Mouse (Mus musculus) megakaryocyte-erythroid progenitor cell, adult 5-6 weeks (primary cell): Measurements from ENCODE around the gene Wdtc1. TPM values are rescaled to one million over a fixed set of nuclear protein-coding genes. Genes with fewer than 3 reads are reported as not detected.
A peak's percentile ranks its signal among the peaks of the same experiment; 100 is the strongest.

Experiments used
- ATAC-seq: replicated peaks from 2 replicates; pipeline ENCODE4 v1.8.0; 2016; ENCODE audit warnings: mild to moderate bottlenecking, inconsistent platforms; ENCODE audit not compliant: severe bottlenecking, poor library complexity, low FRiP score, low TSS enrichment
- total RNA-seq, 2 experiments: library from RNA; stranded (forward) in 1 of 2; stranded (reverse) in 1 of 2; fragments of 200-1000, 215-1000 nt in 1 of 2; fragments of >200 nt in 1 of 2; fragmentation: Nextera tagmentation in 1 of 2; gene quantifications; 2 replicates each; pipeline ENCODE4 v1.2.3; 2014 to 2017

The Wdtc1 gene
- 15.3 and 18.6 TPM in 2 replicates for total RNA-seq (2014; fragmentation: Nextera tagmentation)
- total RNA-seq (2017): 7.5 and 8.0 TPM in 2 replicates

DNA sequence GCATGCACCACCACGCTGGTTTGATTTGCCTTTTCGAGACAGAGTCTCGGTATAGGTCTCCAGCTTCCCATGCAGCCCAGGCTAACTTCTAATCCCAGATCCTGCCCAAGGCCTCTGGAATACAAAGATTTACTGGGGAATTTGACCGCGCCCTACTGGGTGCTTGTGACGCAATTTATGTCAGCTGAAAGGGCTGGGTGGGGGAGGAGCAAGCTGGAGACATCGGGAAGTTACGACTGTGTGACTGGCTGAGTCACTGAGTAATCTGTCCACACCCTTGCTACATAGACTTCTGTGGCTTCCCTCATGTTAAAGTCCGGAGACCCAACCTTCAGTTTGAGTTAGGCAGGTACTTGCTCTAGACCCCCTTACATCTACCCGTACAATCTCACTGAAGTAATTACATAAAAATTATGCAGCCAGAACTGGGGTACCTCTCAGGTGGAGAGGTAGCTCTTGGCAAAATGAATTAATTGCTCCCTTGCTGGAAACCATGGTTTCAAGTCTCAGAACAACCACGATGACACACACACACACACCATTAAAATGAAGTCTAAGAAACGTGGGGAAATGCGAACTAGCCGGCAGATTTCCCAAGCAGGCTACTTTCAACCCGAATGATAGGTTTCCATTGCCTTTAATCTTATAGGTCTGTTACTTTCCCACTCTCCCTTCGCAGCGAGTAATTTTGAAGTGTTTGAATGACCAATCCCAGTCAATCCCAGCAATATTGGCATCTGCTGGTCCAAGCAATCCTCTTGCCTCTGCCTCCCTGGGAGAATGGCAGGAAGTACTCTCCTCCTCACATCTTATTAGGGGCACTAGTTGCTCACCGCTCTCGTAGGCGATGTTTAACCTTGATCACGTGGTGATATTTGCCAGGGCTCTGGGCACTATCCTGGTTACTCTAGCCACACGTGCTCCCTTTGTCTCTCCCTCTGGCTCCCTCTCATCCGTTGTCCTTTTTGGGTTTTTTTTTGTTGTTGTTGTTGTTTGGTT is at the start of gene Wdtc1:
Gene Wdtc1, minus strand, starts transcription at position 115 of the 999 bp plus-strand sequence.
- no peak; the same call in 1 of the 2 replicates for ATAC-seq

DNA sequence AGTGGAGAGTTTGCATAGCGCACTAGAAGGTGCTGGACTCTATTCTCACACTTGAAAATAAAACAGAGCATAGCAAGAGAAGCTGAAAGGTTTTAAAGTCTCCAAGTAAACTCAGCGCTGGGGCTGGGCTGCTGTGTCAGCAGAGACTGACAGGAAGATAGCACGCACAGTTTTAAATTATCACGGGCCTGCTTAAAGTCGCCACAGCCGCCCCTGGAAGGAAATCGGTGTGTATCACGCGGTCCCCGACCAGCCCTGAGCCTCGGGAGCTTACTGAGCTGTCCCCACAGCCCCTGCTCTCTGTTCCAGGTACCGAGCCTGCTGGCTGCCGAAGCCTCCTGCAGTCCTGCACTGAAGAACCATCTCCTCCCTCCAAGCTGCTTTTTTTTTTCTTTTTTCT is 48.7 kb upstream of the Wdtc1 start:
- ATAC-seq: peak; percentile 60

DNA sequence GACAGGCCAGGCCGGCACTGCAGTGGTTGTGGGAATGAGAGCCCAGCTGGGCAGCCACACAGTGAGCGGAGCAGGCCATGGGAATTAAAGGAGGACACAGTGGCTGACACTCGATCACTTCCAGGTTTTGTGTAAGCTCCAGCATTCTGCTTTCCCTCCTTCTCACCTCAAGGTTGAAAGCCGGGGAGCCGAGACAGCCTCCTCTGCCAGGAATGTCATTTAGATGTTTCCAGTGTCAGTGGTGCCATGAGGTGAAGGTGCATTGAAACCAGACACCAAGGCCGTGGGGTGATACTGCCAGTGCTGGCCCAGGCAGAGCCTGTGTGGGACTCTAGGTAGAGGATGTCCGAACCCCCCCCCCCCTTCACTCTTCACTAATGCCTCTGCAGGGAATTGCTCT is 46.8 kb upstream of the Wdtc1 start:
- ATAC-seq: no peak

DNA sequence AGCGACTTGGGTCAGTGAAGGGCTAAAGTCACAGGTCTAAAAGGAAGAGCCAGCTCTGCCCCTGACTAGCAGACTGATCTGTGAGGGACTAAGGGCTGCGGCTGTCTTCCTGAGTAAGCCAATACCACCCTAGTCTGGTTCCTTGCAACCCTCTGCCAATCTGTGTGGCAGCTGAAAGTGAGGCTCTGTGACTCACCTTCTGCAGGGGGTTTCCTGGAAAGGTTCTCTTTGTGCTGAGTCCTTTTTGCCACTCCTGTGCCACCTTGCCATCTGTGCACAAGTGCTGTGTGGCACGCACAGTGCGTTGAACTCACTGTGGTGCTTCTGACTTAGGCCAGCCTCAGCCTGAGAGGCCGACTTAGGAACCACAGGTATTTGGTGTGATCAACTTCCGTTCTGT is 46.2 kb upstream of the Wdtc1 start:
- no peak for ATAC-seq

DNA sequence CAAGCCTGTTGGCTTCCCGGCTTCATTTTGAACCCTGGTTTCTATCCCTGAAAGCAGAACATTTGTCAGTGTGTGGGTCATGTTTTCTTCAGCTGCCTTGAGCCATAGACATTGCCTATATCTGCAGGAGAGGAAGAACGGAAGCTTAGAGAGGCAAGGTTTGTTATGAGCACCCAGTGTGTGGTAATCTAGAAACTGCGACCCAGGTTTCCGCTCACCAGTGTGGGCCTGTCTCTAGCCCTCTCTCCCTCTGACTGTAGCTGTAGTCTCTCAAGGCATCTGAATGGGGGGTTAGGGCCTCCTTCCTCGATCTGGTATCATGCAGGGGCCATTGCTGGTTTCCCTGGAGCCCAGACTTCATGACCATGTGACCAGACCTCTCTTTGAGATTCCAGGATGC is 45.3 kb upstream of the Wdtc1 start:
- no peak for ATAC-seq

DNA sequence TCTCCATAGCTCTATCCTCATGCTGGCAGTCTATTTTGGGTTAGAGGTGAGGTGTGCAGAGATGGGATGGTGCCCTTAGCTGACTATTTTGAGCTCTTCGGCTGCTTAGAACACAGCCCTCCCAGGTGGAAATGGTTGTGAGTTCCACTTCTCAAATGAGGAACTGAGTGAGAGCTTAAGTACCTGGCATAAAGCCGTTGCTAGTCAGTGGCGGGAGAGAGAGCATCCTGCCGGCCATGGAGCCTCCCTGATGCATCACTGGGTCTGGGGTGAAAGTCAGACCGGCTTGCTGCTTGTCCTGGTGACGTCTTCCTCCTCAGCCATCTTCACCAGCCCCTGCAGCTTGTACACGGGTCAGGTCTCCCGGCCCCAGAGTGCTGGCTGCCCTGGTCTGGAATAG is 44.7 kb upstream of the Wdtc1 start:
- ATAC-seq: no peak

DNA sequence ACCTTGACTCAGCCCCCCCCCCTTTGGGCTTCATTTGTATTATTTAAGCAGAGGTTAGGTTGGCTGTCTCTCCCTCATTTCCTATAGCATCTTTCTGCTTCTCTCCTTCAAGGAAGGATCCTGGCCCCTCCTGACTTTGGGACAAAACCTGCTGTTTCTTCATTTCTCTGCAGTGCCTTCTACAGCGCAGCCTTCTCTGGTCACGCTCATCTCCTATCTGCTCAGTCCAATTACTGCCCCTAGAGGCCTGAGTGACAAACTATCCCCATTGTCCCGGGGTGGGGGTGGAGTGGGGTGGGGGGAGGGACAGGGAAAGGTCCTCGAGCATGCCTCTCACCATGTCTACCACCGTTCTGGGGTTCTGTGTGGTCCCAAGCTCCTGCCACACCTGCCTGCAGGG is 44.0 kb upstream of the Wdtc1 start:
- ATAC-seq: no peak

DNA sequence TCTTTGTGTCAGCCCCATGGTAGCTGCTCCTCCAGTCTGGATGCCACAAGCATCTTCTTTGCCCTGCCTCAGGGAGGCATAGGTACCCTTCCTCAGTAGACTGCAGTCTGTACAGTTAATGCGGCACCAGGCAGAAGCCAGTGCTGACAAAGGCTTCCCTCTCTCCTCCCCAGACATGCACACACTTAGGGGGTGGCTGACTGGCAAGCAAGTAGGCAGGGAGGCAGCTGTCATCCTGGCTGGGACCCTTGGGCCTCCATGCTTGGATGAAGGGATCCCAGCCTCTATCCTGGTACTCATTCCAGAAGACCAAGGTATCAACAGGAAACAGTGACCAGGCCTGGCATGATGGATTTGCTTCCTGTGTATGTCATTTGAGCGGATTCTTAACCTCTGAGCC is 42.8 kb upstream of the Wdtc1 start:
- ATAC-seq: no peak

DNA sequence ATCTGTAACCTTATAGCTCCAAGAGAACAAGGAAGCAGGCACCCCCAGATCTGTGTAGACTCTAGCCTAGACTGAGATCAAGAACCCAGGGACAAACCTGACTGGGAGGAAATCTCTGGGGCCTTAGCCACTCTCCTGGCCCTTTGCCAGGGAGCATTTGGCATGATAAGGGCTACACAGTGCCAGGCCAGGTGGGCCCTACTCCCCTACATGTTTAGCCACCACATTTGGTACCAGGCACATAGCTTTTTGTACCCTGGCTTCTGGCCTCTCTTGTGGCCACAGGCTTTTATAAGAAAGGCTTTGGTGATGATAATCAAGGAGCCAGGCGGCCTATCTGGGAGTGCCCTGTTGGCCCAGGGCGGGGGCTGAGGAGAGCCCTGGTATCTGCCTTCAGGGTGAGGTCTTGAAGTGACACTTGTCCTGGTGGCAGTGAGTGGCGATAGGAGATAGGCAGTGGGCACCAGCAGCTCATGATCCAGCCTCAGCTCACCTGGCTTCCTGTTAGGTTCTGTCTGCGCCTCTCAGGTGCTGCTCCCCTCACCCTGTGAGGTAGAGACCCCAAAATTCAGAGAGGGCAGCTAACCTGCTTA is 41.8 kb upstream of the Wdtc1 start:
- peak; percentile 89 for ATAC-seq

DNA sequence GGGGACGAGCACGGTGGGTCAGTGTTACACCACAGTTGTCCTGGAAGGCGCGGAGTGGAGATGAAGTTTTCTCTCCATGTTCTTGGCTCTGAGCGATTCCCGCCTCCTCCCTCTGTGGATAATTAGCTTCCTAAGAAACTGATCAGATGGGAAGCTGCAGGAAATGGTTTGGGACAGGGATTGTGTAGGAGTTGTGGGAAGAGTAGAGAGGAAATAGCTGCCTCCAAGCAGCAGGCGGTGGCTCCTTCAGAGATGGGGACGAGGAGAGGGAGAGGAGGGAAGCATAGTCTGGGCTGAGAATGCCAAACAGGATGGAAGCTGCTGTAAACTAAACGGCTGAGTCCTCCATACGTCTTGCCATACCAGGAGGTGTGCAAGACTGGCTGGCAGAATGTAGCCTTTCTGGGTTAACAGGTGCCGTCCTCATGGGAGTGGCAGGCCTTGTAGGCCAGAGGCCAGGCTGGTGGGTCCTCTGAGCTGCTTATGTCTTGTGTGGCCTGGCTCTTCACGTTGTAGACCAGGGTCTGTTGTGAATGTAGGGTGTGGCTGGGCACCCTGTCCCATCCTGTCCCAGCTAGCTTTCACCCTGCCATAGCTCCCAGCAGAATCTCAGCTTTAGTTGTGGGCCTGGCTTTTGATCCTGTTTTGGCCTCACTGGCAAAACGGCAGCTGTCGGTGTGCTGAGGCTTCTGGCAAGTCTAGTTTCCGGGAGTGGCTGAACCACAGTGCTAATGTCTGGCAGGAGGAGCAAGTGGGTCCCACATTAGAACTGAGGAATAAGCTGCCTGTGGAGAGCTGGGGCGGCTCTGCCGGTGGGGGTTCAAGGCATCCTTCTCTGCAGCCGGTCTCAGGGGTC is 38.1 kb upstream of the Wdtc1 start:
- ATAC-seq: no peak

DNA sequence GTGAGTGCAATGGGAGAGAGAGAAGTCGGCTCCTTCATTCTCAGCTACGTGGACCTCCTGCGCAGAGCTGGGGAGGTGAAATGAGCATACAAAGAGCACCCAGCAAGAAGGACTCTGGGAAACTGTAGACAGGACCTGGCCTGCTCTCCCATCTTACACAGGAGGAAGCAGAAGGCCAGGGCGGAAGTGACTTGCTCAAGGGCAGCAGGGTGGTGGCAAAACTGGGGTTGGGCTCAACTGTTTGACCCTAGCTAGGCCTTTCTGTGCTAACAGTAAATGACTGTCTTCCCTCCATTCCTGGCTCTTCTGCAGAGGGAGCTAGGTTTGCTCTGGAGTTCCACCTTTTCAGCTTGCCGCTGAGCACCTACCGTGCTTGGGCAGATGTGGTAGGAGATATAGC is 37.3 kb upstream of the Wdtc1 start:
- ATAC-seq: no peak

DNA sequence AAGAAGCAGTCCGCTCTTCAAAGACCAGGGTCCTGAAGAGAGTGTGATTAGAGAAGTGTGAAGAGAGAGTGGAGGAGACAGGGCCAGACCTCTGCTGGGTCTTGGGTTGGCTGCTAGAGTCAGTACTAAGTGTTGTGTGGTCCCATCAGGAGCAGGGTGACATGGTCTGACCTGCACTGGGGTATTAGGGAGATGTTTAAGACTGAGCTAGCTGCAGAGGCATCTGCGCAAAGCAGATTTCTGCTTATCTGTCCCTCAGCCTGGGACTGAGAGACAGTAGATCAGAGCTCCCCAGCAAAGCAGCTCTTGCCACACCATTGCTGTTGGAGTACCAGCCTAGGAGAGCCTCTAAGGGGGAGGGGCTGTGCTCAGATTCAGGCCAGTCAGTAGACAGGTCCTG is 36.8 kb upstream of the Wdtc1 start:
- ATAC-seq: peak; percentile 92

DNA sequence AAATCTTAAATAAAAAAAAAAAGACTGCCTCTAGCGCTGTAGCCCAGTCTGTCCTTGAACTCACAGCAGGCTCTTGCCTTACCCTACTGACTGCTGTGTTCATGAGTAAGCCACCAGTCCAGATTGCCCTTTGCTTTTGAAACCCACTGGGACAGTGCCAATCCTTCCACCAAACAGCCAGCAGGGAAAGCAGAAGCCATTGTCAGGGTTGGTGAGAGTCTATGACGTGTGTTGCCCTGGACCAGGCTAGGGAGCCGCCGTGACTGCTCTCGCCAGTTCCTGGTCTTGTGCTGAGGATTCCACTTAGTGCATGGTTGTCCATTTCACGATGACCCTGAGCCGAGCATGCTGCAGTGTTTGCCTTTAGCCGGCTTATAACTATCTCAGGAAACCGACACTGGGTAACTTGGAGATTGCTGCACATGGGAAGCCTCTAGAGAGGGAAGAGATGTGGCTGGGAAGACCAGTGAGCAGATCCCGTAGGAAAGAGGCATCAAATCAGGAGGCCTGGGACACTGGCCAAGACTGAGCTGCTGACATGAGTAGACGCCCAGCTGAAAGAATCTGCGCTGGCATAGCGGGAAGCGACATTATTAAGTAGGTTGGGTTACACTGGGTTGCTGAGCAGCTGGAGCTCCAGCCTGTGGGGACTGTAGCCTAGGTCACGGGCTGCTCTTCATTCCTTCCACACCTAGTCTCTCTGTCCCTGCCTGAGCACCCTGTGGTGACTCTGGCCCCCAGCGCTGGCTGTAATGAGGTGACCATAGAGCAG is 35.7 kb upstream of the Wdtc1 start:
- ATAC-seq: no peak

DNA sequence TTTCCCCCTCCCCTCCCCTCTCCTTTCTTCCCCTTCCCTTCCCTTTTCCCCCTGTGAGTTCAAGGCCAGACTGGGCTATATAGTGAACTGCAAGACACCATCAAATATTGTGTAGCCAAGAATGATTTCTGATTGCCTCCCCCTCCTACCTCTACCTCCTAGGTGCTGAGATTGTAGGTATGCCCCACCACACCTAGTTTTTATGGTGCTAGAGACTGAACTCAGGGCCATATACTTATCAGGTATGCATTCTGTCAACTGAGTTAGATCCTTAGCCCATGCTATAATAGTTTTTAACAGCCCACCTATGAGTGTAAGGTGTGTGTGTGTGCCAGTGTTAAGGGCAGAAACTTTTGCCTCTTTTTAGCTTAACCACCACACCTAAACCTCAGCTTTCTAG is 33.8 kb upstream of the Wdtc1 start:
- ATAC-seq: no peak

DNA sequence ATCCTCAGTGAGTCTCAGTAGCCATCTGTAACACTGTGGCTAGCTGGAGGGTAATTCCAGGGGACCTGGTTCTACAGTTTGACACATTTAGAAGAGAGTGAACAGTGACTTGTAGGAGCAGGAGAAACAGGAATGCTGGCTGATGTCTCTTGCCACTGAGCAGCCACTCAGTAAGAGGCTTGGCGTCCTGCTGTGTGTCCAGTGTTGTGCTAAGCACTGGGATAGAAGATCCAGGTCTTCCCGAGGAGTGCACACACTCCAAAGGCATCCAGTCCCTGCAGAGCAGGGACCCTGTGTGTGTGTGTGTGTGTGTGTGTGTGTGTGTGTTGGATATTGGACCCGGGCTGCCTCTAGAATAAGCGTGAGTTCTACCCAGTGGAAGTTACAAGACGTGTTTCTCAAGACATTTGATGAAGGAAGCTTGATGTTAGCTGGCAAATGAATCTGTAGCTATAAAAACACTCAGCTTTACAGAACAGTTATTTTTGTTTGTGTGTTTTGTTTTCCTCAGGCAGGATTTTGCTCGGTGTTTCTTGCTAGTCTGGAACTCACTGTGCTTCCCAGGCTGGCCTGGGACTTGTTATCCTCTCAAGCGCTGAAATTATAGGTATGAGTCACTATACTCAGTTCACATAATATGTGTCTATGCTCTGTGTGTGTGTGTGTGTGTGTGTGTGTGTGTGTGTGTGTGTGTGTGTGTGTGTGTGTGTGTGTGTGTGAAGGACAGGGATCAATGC is 32.9 kb upstream of the Wdtc1 start:
- no peak for ATAC-seq

DNA sequence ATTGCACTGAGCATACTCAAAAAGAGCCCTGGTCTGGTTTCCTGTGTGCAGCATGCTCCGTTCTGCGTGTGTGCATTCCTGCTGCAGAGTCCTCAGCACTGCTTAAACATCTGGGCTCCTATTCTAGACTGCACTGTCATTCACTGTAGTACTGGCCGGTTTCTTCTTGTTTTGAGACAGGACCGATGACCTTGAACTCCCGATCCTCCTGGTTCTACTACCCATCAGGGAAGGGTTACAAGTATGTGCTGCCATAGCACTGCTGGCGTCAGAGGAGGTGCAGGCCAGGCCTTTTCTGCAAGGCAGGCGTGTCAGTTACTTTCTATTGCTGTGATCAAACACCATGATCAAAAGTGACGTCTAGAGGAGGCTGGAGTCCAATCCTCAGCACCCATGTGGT is 27.9 kb upstream of the Wdtc1 start:
- no peak for ATAC-seq

DNA sequence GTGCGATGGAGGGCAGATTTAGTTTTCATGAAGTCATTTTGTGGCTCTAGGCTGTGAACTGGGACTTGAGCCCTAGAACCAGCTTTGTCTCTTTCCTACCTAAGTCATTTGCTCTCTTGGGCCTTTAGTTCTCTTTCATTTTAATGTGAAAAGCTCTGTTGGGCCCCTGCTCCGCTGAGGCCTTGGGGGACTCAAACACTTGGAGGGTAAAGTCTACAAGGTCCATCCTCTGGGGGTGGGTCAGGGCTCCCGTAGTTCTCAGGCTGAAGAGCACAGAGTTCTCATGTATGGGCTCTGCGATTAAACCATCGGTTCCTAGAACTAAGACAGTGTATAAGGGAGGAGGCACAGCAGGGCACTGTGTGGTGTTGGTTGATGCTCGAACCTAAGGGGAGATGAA is 27.3 kb upstream of the Wdtc1 start:
- ATAC-seq: no peak

DNA sequence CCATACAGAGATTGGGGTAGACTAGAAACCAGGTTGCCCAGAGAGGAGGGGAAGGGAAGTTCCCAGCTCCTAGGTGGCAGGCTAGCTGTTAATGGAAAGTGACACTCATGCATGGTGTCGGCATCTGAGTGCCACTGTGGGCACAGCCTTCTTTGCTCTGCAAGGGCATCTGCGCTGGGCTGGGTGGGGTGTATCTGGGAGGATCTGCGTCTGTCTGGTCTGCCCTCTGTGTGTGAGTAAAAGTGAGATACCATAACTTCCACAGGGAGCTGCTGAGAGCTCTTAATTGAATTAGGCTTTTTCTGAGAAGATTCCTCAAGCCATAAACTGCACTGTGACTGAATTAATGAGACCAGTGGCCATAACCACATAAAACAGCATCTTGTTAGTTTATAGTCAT is 26.6 kb upstream of the Wdtc1 start:
- peak; percentile 61 for ATAC-seq

DNA sequence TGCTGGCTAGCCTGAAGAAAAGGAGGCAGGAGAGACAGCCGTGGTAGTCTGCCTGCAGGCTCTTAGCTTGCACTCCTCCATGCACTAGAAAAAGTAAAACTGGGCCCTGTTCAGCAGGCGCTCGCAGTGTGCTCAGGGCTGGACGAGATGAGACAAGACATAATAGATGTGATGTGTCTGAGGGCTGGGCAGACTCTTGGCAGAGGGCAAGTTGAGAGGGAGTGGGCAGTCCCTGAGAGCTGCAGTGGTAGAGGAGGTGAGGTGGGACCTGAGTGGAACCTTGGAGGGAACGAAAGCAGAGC is 25.7 kb upstream of the Wdtc1 start:
- peak; percentile 14; the same call in 1 of the 2 replicates for ATAC-seq
